Mouse (Mus musculus): ENCODE results near the gene Sipa1l3. TPM values are rescaled to one million over a fixed set of nuclear protein-coding genes. Genes with fewer than 3 reads are reported as not detected.

Sipa1l3 gene
- polyA plus RNA-seq, 1 experiment from 2014 or later, result 17.4 TPM

GRCm38 (mm10) chr7:29517178-29517577 is 1.3 kb downstream of the Sipa1l3 start:
- no peak for ATAC-seq (ENCODE audit: low FRiP score, low TSS enrichment)
- WGBS, result 51% methylated on average over 5 of the region's 5 CpGs
- H3K4me2 ChIP-seq (replicated peaks; ENCODE audit: low read depth, low read length), result peak overlapping the region; percentile 61
- no peak overlapping the region for H3K9ac ChIP-seq (ENCODE audit: low read depth, low read length)
- no peaks in the 10 kb centered on the region for H3K27me3 ChIP-seq (ENCODE audit: control insufficient read depth, insufficient read depth, low read length)
- no peaks in the 10 kb centered on the region for H3K9me3 ChIP-seq (ENCODE audit: control insufficient read depth, low read length)
- H3K27ac ChIP-seq (ENCODE audit: low read depth, low read length), result no peak overlapping the region
- H3K36me3 ChIP-seq (ENCODE audit: control insufficient read depth, insufficient read depth, low read length), result no peaks in the 10 kb centered on the region
- peak overlapping the region; percentile 79; the same call in 1 of the 2 replicates for H3K4me3 ChIP-seq (ENCODE audit: low read length)
- peaks cover 14% of the 10 kb centered on the region for H3K4me1 ChIP-seq (ENCODE audit: control insufficient read depth, insufficient read depth, low read length)

GRCm38 (mm10) chr7:29515652-29516051 is 2.8 kb downstream of the Sipa1l3 start:
- WGBS, result 78% methylated on average over 3 of the region's 3 CpGs
- Histone ChIP-seq H3K9ac (ENCODE audit: low read depth, low read length) (no peak overlapping the region), H3K4me2 (replicated peaks; ENCODE audit: low read depth, low read length) (no peak overlapping the region), H3K27me3 (ENCODE audit: control insufficient read depth, insufficient read depth, low read length) (no peaks in the 10 kb centered on the region), H3K4me3 (ENCODE audit: low read length) (no peak overlapping the region), H3K36me3 (ENCODE audit: control insufficient read depth, insufficient read depth, low read length) (no peaks in the 10 kb centered on the region), H3K4me1 (ENCODE audit: control insufficient read depth, insufficient read depth, low read length) (peaks cover 26% of the 10 kb centered on the region), H3K9me3 (ENCODE audit: control insufficient read depth, low read length) (no peaks in the 10 kb centered on the region), H3K27ac (ENCODE audit: low read depth, low read length) (no peak overlapping the region)
- ATAC-seq (ENCODE audit: low FRiP score, low TSS enrichment), result no peak

- WGBS, result 48% methylated on average over 4 of the region's 4 CpGs
- no peak overlapping the region for H3K4me2 ChIP-seq (replicated peaks; ENCODE audit: low read depth, low read length)
- no peak overlapping the region for H3K9ac ChIP-seq (ENCODE audit: low read depth, low read length)
- peak overlapping the region; percentile 65; the same call in 1 of the 2 replicates for H3K27ac ChIP-seq (ENCODE audit: low read depth, low read length)
- H3K4me1 ChIP-seq (ENCODE audit: control insufficient read depth, insufficient read depth, low read length), result peaks cover 35% of the 10 kb centered on the region
- H3K4me3 ChIP-seq (ENCODE audit: low read length), result no peak overlapping the region
- no peaks in the 10 kb centered on the region for H3K27me3 ChIP-seq (ENCODE audit: control insufficient read depth, insufficient read depth, low read length)
- H3K36me3 ChIP-seq (ENCODE audit: control insufficient read depth, insufficient read depth, low read length), result no peaks in the 10 kb centered on the region
- H3K9me3 ChIP-seq (ENCODE audit: control insufficient read depth, low read length), result no peaks in the 10 kb centered on the region
- no peak for ATAC-seq (ENCODE audit: low FRiP score, low TSS enrichment)
Measured at GRCm38 (mm10) chr7:29512729-29513128, 5.7 kb downstream of the Sipa1l3 start.

GRCm38 (mm10) chr7:29511598-29512275 is 6.7 kb downstream of the Sipa1l3 start:
- WGBS, result 44% methylated on average over 9 of the region's 9 CpGs
- Histone ChIP-seq H3K9me3 (ENCODE audit: control insufficient read depth, low read length) (no peaks in the 10 kb centered on the region), H3K4me1 (ENCODE audit: control insufficient read depth, insufficient read depth, low read length) (peaks cover 29% of the 10 kb centered on the region), H3K27me3 (ENCODE audit: control insufficient read depth, insufficient read depth, low read length) (no peaks in the 10 kb centered on the region), H3K36me3 (ENCODE audit: control insufficient read depth, insufficient read depth, low read length) (no peaks in the 10 kb centered on the region), H3K9ac (ENCODE audit: low read depth, low read length) (no peak overlapping the region), H3K4me3 (ENCODE audit: low read length) (no peak overlapping the region), H3K4me2 (replicated peaks; ENCODE audit: low read depth, low read length) (no peak overlapping the region), H3K27ac (ENCODE audit: low read depth, low read length) (peak overlapping the region; percentile 65; the same call in 1 of the 2 replicates)
- ATAC-seq (ENCODE audit: low FRiP score, low TSS enrichment), result no peak

GRCm38 (mm10) chr7:29508522-29508921 is 9.9 kb downstream of the Sipa1l3 start:
- Histone ChIP-seq H3K9me3 (ENCODE audit: control insufficient read depth, low read length) (no peaks in the 10 kb centered on the region), H3K4me3 (ENCODE audit: low read length) (no peak overlapping the region), H3K36me3 (ENCODE audit: control insufficient read depth, insufficient read depth, low read length) (no peaks in the 10 kb centered on the region), H3K4me2 (replicated peaks; ENCODE audit: low read depth, low read length) (no peak overlapping the region), H3K27ac (ENCODE audit: low read depth, low read length) (no peak overlapping the region), H3K27me3 (ENCODE audit: control insufficient read depth, insufficient read depth, low read length) (no peaks in the 10 kb centered on the region), H3K9ac (ENCODE audit: low read depth, low read length) (no peak overlapping the region), H3K4me1 (ENCODE audit: control insufficient read depth, insufficient read depth, low read length) (peaks cover 37% of the 10 kb centered on the region)
- no peak for ATAC-seq (ENCODE audit: low FRiP score, low TSS enrichment)
- WGBS, result 88% methylated on average over 7 of the region's 7 CpGs

GRCm38 (mm10) chr7:29505337-29506318 is 12.8 kb downstream of the Sipa1l3 start:
- H3K27me3 ChIP-seq (ENCODE audit: control insufficient read depth, insufficient read depth, low read length), result no peaks in the 10 kb centered on the region
- peak overlapping the region; percentile 21; the same call in 1 of the 2 replicates for H3K4me2 ChIP-seq (replicated peaks; ENCODE audit: low read depth, low read length)
- H3K9me3 ChIP-seq (ENCODE audit: control insufficient read depth, low read length), result no peaks in the 10 kb centered on the region
- WGBS, result 32% methylated on average over 18 of the region's 18 CpGs
- H3K4me1 ChIP-seq (ENCODE audit: control insufficient read depth, insufficient read depth, low read length), result peaks cover 25% of the 10 kb centered on the region
- H3K9ac ChIP-seq (ENCODE audit: low read depth, low read length), result peak overlapping the region; percentile 14; the same call in 1 of the 2 replicates
- peak overlapping the region; percentile 68 for H3K27ac ChIP-seq (ENCODE audit: low read depth, low read length)
- 0 out of 2 replicates have a peak overlapping the region, but pooled peaks have one; percentile 6 for H3K4me3 ChIP-seq (ENCODE audit: low read length)
- ATAC-seq (ENCODE audit: low FRiP score, low TSS enrichment), result peak; percentile 74
- H3K36me3 ChIP-seq (ENCODE audit: control insufficient read depth, insufficient read depth, low read length), result no peaks in the 10 kb centered on the region

GRCm38 (mm10) chr7:29504683-29505290 is 13.7 kb downstream of the Sipa1l3 start:
- Histone ChIP-seq H3K4me2 (replicated peaks; ENCODE audit: low read depth, low read length) (peak overlapping the region; percentile 21), H3K9me3 (ENCODE audit: control insufficient read depth, low read length) (no peaks in the 10 kb centered on the region), H3K27me3 (ENCODE audit: control insufficient read depth, insufficient read depth, low read length) (no peaks in the 10 kb centered on the region), H3K27ac (ENCODE audit: low read depth, low read length) (peak overlapping the region; percentile 68), H3K36me3 (ENCODE audit: control insufficient read depth, insufficient read depth, low read length) (no peaks in the 10 kb centered on the region), H3K4me3 (ENCODE audit: low read length) (peak overlapping the region; percentile 6; the same call in 1 of the 2 replicates), H3K9ac (ENCODE audit: low read depth, low read length) (peak overlapping the region; percentile 28), H3K4me1 (ENCODE audit: control insufficient read depth, insufficient read depth, low read length) (peaks cover 25% of the 10 kb centered on the region)
- 57% methylated on average over 7 of the region's 7 CpGs for WGBS
- ATAC-seq (ENCODE audit: low FRiP score, low TSS enrichment), result no peak

GRCm38 (mm10) chr7:29503616-29504015 is 14.8 kb downstream of the Sipa1l3 start:
- peaks cover 19% of the 10 kb centered on the region for H3K4me1 ChIP-seq (ENCODE audit: control insufficient read depth, insufficient read depth, low read length)
- no peak overlapping the region for H3K27ac ChIP-seq (ENCODE audit: low read depth, low read length)
- H3K9me3 ChIP-seq (ENCODE audit: control insufficient read depth, low read length), result no peaks in the 10 kb centered on the region
- no peak overlapping the region for H3K4me3 ChIP-seq (ENCODE audit: low read length)
- ATAC-seq (ENCODE audit: low FRiP score, low TSS enrichment), result peak; percentile 22; the same call in 1 of the 2 replicates
- 0 out of 2 replicates have a peak overlapping the region, but pooled peaks have one; percentile 8 for H3K4me2 ChIP-seq (replicated peaks; ENCODE audit: low read depth, low read length)
- no peaks in the 10 kb centered on the region for H3K36me3 ChIP-seq (ENCODE audit: control insufficient read depth, insufficient read depth, low read length)
- 36% methylated on average over 6 of the region's 6 CpGs for WGBS
- no peaks in the 10 kb centered on the region for H3K27me3 ChIP-seq (ENCODE audit: control insufficient read depth, insufficient read depth, low read length)
- no peak overlapping the region for H3K9ac ChIP-seq (ENCODE audit: low read depth, low read length)

Measured in kidney, embryonic 14.5 days (tissue).